Mouse (Mus musculus) lung, embryonic 15.5 days (tissue): ENCODE measurements at regions not wholly inside any gene's neighbourhood (a gene's known extent, or its start where the extent isn't known, plus 50 kb on each side); places are given as distances from the start of the nearest gene placed in this dataset.

Experiments
- ATAC-seq: fragments of 200-750 bp; cut with Nextera tagmentation; 2 replicates; pipeline ENCODE4 v1.8.0; 2017; ENCODE audit warnings: moderate number of reproducible peaks, borderline replicate concordance; ENCODE audit not compliant: low FRiP score, low TSS enrichment; ENCODE audit errors: extremely low read depth
- H3K27ac ChIP-seq: fragments of 300-500 bp; sonication (generic); 2 replicates; pipeline ENCODE4 v1.5.1; 2015; ENCODE audit warnings: moderate library complexity, mild to moderate bottlenecking, inconsistent platforms
- H3K27me3 ChIP-seq: fragments of 300-500 bp; sonication (generic); 2 replicates; pipeline ENCODE4 v1.6.1; 2015; ENCODE audit warnings: inconsistent platforms
- H3K36me3 ChIP-seq: fragments of 300-500 bp; sonication (generic); 2 replicates; pipeline ENCODE4 v1.6.1; 2015; ENCODE audit warnings: inconsistent platforms
- H3K4me1 ChIP-seq: fragments of 300-500 bp; sonication (generic); 2 replicates; pipeline ENCODE4 v1.6.1; 2015; ENCODE audit warnings: inconsistent platforms
- H3K4me2 ChIP-seq: fragments of 300-500 bp; sonication (generic); 2 replicates; pipeline ENCODE4 v1.6.1; 2015; ENCODE audit warnings: inconsistent platforms, mild to moderate bottlenecking, moderate library complexity
- H3K4me3 ChIP-seq: fragments of 300-500 bp; sonication (generic); 2 replicates; pipeline ENCODE4 v1.5.1; 2015; ENCODE audit warnings: mild to moderate bottlenecking, inconsistent platforms
- H3K9ac ChIP-seq: fragments of 300-500 bp; sonication (generic); 2 replicates; pipeline ENCODE4 v1.6.1; 2015; ENCODE audit warnings: inconsistent platforms
- H3K9me3 ChIP-seq: fragments of 300-500 bp; sonication (generic); 2 replicates; pipeline ENCODE4 v1.6.1; 2016; ENCODE audit warnings: inconsistent platforms
- WGBS: fragments of 180-500 bp; shearing (Covaris S2); methylation state at CpG from one replicate; pipeline ENCODE4 v1.1.7; 2015; 5-methylcytosine and 5-hydroxymethylcytosine counted together

DNA sequence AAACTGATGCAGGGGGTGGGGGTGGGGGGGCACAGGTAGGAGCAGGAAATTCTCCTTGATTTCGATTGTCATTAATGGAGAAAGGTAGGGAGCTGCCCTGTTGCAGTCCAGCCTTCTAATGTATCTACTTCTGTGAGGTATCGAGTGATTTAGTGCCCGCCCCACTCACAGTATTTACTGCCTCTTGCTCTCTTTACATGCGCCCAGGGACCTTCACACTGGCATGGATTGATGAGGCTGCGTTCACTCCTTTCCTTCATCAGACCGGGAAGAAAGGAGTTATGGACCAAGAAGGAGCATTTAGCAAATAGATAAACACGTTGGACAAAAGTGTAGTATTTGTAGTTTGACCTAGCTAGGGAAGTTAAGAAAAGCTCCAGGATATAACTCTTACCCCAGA lies 145.6 kb upstream of the Spag17 start:
- no peak overlapping the region for H3K27ac ChIP-seq
- no peak for ATAC-seq

DNA sequence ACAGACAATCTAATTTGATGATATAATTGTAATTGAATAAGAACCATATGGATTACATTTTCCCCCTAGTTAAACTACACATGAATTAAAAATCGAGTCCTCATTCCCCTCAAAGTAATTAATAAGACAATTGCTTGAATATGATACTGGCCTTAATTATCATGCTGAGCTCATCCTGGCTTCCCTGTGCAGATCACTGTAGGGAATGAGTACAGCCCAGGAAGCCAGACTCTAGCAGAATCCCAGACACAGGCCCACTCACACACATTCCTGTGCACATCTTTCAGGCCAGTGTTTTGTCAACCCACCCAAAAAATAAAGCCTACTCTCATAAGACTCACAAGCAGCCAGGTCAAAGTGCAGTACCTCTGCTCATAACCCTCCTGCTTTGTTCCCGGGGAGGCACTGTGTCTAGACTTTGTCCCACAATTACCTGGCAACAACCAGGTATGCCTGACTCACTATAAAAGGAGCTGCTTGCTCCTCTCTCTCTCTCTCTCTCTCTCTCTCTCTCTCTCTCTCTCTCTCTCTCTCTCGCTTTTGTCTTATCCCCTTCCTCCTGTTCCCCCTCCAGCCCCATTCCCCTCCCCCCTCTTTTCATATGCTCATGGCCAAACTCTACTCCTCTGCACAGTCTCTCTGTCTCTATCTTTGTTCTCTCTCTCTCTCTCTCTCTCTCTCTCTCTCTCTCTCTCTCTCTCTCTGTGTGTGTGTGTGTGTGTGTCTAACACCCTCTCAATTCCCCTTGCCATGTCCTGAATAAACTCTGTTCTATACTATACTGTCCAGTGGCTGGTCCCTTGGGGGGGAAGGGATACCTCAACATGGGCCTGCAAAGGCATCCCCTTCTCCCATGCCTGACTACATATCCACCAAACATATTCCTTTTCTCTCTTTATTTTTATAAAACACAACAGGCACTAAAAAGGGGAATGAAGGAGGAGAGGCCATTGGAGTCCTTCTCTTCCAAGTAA lies 143.7 kb upstream of the Spag17 start:
- no peak overlapping the region for H3K9ac ChIP-seq
- H3K27me3 ChIP-seq, result no peaks in the 10 kb centered on the region
- no peaks in the 10 kb centered on the region for H3K9me3 ChIP-seq
- ATAC-seq, result no peak
- H3K4me1 ChIP-seq, result no peaks in the 10 kb centered on the region
- H3K4me3 ChIP-seq, result no peak overlapping the region
- WGBS, result 60% methylated on average over 3 of the region's 3 CpGs
- H3K27ac ChIP-seq, result no peak overlapping the region
- H3K36me3 ChIP-seq, result no peaks in the 10 kb centered on the region
- H3K4me2 ChIP-seq, result no peak overlapping the region

More for the DNA sequence above, 145.6 kb upstream of the Spag17 start:
- no peak overlapping the region for H3K9ac ChIP-seq
- H3K4me2 ChIP-seq, result no peak overlapping the region
- H3K27me3 ChIP-seq, result no peaks in the 10 kb centered on the region
- no peaks in the 10 kb centered on the region for H3K36me3 ChIP-seq
- 55% methylated on average over 7 of the region's 7 CpGs for WGBS
- H3K4me3 ChIP-seq, result no peak overlapping the region
- H3K4me1 ChIP-seq, result no peaks in the 10 kb centered on the region
- H3K9me3 ChIP-seq, result no peaks in the 10 kb centered on the region

DNA sequence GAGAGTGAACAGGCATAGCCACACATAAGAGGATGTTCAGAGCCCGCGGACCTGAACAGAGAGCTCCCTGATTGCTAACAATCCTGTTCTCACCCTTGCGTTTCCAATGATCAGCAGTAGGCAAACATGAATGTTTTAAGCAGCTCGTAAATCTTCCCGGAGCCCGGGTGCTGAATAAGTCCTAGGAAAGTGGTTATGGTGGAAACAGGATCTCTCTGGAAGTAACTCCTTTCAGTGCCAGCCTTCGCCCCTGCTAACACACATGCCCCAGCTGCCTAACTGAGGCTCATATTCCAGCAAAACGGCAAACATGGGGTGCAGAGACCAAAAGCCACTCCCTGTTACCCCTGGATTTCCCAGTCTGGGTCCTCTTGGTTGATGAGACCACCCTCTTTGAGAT lies 135.5 kb upstream of the Spag17 start:
- no peaks in the 10 kb centered on the region for H3K4me1 ChIP-seq
- 66% methylated on average over 8 of the region's 8 CpGs for WGBS
- H3K9ac ChIP-seq, result no peak overlapping the region
- H3K4me3 ChIP-seq, result no peak overlapping the region
- H3K27ac ChIP-seq, result no peak overlapping the region
- no peaks in the 10 kb centered on the region for H3K27me3 ChIP-seq
- no peaks in the 10 kb centered on the region for H3K9me3 ChIP-seq
- no peak for ATAC-seq
- H3K4me2 ChIP-seq, result no peak overlapping the region
- no peaks in the 10 kb centered on the region for H3K36me3 ChIP-seq

DNA sequence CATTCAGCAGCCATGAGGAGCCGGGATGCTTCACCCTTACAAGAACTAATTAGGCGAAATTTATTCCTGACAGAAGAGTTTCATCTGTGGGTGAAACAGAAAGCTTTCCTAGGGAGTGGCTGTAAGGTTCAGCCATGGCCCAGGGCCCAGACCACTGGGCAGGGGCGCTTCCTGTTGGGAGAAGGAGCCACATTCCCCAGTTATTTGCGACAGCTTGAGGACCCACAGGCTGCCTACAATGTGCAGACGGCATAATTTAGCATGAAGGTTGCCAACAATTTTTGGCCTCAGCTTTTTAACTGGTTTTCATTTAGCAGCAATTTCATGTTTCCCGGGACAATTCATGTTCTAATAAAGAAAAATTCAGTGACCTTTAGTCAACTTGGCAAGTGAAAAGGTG lies 106.7 kb upstream of the Spag17 start:
- 55% methylated on average over 6 of the region's 6 CpGs for WGBS
- no peak for ATAC-seq
- H3K4me1 ChIP-seq, result no peaks in the 10 kb centered on the region
- no peak overlapping the region for H3K4me3 ChIP-seq
- H3K27me3 ChIP-seq, result no peaks in the 10 kb centered on the region
- H3K36me3 ChIP-seq, result no peaks in the 10 kb centered on the region
- no peak overlapping the region for H3K27ac ChIP-seq
- H3K9me3 ChIP-seq, result no peaks in the 10 kb centered on the region
- H3K4me2 ChIP-seq, result no peak overlapping the region
- no peak overlapping the region for H3K9ac ChIP-seq

DNA sequence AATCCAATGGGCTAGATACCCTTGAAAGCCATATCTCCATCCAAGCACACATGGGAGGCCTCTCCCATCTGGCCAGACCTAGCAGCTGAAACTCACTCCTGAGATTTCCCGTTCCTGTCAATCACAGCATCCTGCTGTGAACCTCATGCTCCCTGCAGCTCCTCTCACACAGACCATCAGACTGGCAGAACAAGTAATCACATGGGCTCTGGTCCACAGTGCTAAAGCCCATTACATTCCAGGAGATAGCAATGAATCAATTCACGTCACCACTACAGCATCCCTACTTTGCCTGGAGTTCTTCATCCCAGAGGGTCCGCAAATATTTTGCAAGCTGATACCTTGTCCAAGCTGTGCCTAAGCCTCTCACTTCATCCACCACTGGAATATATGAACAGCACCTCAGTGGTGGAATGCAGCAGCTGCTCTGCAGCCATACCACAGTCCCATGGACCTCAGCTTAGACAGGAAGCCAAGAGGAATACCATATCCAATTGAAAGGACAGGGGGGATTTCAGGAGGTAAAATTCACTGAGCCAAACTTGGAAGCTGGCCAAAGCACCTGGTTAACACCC lies 99.2 kb upstream of the Spag17 start:
- Histone ChIP-seq H3K4me1 (no peaks in the 10 kb centered on the region), H3K27ac (no peak overlapping the region)
- 64% methylated on average over 3 of the region's 3 CpGs for WGBS

DNA sequence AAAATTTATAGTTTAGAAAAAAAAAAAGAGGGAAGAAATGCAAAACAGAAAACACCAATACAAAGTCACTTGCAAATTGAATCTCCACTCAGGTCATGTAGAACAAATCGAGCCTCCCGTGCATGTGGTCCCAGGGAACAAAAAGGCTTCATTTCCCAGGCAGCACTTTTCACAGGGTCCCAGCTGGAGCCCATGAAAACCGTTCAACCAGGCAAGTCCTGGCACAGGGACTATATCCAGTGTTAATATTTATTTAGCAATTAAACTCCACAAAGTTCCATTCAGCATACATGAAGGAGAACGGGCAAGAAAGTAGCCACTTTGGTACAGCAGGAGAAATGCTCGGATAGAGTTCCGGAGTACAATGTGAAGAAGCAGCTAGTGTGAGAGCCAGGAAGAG lies 93.9 kb upstream of the Spag17 start:
- WGBS, result 61% methylated on average over 6 of the region's 6 CpGs

More for the DNA sequence above, 99.2 kb upstream of the Spag17 start:
- Histone ChIP-seq H3K4me2 (no peak overlapping the region), H3K4me3 (no peak overlapping the region), H3K9ac (no peak overlapping the region), H3K36me3 (no peaks in the 10 kb centered on the region), H3K9me3 (no peaks in the 10 kb centered on the region), H3K27me3 (no peaks in the 10 kb centered on the region)
- ATAC-seq, result no peak

DNA sequence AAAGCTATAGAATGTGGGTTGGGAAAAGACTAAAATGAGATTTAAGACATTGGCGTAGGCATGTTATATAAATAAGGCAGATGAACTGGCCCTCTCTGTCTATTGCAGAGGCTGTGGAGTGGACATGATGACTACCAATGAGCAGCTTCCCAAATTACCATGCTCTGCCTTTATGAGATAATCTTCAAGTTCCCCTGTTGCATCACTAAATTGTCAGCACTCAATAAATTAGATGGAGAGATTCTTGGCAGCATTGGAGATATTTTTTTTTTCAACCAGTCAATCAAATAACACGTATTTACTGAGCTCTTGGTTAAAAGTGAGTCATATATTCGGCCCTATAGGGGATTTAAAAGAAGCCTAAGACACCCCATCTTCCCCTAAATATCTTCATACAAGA lies 91.6 kb upstream of the Spag17 start:
- ATAC-seq, result no peak
- no peaks in the 10 kb centered on the region for H3K27me3 ChIP-seq
- no peaks in the 10 kb centered on the region for H3K36me3 ChIP-seq
- H3K4me2 ChIP-seq, result no peak overlapping the region
- no peaks in the 10 kb centered on the region for H3K9me3 ChIP-seq
- no peak overlapping the region for H3K4me3 ChIP-seq
- H3K27ac ChIP-seq, result no peak overlapping the region
- 45% methylated on average over 3 of the region's 3 CpGs for WGBS
- no peaks in the 10 kb centered on the region for H3K4me1 ChIP-seq
- no peak overlapping the region for H3K9ac ChIP-seq

More for the DNA sequence above, 93.9 kb upstream of the Spag17 start:
- Histone ChIP-seq H3K27ac (no peak overlapping the region), H3K27me3 (no peaks in the 10 kb centered on the region), H3K9me3 (no peaks in the 10 kb centered on the region), H3K9ac (no peak overlapping the region), H3K4me1 (no peaks in the 10 kb centered on the region), H3K4me3 (no peak overlapping the region), H3K36me3 (no peaks in the 10 kb centered on the region), H3K4me2 (no peak overlapping the region)
- ATAC-seq, result peak; percentile 69; the same call in 1 of the 2 replicates

DNA sequence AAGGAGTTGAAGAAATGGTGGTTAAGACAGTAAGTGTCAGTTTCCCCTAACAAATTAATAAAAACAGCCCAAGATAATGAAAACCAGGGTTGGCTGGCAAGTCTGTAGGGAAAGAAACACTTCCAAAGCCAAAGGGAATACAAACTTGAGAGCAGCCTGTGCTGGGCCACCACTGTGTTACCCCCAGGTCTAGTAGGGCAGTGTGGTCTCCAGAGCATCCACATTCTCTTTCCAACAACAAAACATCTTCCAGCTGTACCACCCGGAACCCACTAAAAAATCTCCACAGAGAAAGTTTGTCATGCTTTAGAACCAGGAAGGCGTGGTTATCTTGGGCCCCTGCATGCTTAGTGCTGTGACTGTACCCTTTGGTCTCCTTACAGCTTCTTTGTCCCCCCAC lies 89.4 kb upstream of the Spag17 start:
- Histone ChIP-seq H3K9me3 (no peaks in the 10 kb centered on the region), H3K4me1 (no peaks in the 10 kb centered on the region), H3K4me3 (no peak overlapping the region), H3K9ac (no peak overlapping the region), H3K4me2 (no peak overlapping the region), H3K36me3 (no peaks in the 10 kb centered on the region), H3K27me3 (no peaks in the 10 kb centered on the region), H3K27ac (no peak overlapping the region)
- ATAC-seq, result no peak
- 76% methylated on average over 2 of the region's 2 CpGs for WGBS

DNA sequence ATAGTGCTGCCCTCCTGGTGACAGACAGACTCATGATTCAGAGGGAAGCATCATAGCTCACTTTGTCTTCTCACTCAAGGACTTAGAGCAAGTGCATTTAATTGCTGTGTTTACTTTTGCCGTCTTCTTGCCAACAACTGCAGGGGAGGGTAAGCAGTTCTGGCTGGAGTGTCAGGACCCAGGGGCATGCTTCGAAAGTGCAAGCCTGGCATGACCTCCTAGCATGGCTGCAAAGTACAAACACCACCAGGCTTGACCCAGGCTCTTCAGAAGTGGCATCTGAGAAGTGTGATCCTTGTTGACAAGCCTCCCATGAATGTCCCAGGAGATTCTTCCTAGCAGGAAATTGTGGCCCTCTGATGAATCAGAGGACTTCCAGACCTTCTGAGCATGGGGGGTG lies 87.4 kb upstream of the Spag17 start:
- H3K36me3 ChIP-seq, result no peaks in the 10 kb centered on the region
- no peaks in the 10 kb centered on the region for H3K27me3 ChIP-seq
- H3K4me3 ChIP-seq, result no peak overlapping the region
- H3K9me3 ChIP-seq, result no peaks in the 10 kb centered on the region
- H3K4me2 ChIP-seq, result no peak overlapping the region
- 35% methylated on average over 2 of the region's 2 CpGs for WGBS
- H3K4me1 ChIP-seq, result no peaks in the 10 kb centered on the region
- no peak for ATAC-seq
- H3K9ac ChIP-seq, result no peak overlapping the region
- H3K27ac ChIP-seq, result no peak overlapping the region

DNA sequence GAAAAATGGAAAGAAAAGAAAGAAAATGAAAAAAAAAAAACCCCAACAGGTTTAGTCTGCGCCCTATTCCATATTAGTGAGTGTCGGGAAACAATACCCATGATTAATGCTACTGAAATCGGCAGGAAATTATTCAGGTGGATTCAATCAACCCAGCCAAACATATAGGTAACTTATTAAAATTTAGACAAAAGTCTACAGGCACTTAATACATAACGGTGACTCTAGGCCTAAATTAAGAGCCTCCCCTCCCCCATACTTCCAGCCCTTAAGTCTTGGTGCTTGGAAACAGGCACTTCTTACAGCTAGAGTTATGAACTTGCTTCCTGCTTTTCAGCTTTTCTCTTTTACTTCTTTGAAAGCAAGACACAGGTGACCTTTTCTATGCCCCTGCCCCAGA lies 74.7 kb upstream of the Spag17 start:
- no peak for ATAC-seq
- 76% methylated on average over 4 of the region's 4 CpGs for WGBS
- no peaks in the 10 kb centered on the region for H3K9me3 ChIP-seq
- H3K4me2 ChIP-seq, result no peak overlapping the region
- H3K4me1 ChIP-seq, result no peaks in the 10 kb centered on the region
- no peak overlapping the region for H3K9ac ChIP-seq
- no peaks in the 10 kb centered on the region for H3K27me3 ChIP-seq
- no peak overlapping the region for H3K4me3 ChIP-seq
- no peak overlapping the region for H3K27ac ChIP-seq
- H3K36me3 ChIP-seq, result no peaks in the 10 kb centered on the region

DNA sequence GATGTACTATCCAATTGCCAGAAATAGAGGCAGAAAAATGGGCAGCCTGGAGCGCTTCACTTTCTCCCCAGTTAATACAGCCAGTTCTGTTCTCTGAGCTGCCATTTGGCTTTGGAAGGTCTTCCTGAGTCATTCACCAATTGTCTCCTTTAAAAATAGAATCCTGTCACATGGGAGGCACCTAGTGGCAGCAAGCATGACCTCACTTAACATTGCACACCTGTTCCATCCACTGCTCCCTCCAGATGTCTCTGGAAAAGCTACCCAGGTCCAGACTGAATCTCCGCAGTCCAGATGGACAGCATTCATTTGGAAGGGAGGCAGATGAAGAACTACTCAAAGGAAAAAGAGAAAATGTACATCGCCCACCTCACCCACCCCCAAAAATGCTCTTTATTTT lies 73.9 kb upstream of the Spag17 start:
- WGBS, result 83% methylated on average over 3 of the region's 3 CpGs
- no peaks in the 10 kb centered on the region for H3K27me3 ChIP-seq
- H3K9me3 ChIP-seq, result no peaks in the 10 kb centered on the region
- no peak overlapping the region for H3K27ac ChIP-seq
- H3K4me3 ChIP-seq, result no peak overlapping the region
- H3K36me3 ChIP-seq, result no peaks in the 10 kb centered on the region
- no peak for ATAC-seq
- H3K4me2 ChIP-seq, result no peak overlapping the region
- no peaks in the 10 kb centered on the region for H3K4me1 ChIP-seq
- H3K9ac ChIP-seq, result no peak overlapping the region

DNA sequence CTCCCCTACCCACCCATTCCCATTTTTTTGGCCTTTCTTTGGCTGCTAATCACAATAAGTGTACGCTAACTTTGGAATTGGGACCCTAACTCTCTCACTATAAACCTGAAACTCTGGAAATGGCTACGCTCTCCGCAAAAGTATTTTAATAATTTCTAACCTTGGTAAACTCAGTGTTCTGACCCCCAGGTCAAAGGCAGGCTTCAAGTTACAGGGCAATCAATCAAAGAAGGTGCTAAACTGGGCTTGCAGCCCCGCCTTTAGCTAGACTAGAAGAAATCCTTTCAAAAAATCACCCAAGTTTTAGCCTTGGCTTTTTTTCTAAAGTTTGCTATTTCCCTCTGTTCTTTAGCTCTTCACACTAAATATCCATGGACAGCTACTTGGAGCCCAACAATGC lies 72.4 kb upstream of the Spag17 start:
- H3K9ac ChIP-seq, result no peak overlapping the region
- no peak for ATAC-seq
- no peak overlapping the region for H3K4me2 ChIP-seq
- WGBS, result 31% methylated on average over 4 of the region's 4 CpGs
- H3K4me1 ChIP-seq, result no peaks in the 10 kb centered on the region
- H3K4me3 ChIP-seq, result no peak overlapping the region
- H3K27ac ChIP-seq, result no peak overlapping the region
- no peaks in the 10 kb centered on the region for H3K27me3 ChIP-seq
- no peaks in the 10 kb centered on the region for H3K36me3 ChIP-seq
- no peaks in the 10 kb centered on the region for H3K9me3 ChIP-seq
